Mouse (Mus musculus): ENCODE measurements around the gene Eya3.
"Not testable (repeated sequence)": the region's sequence is repeated elsewhere in the genome, so short reads cannot be mapped to it uniquely, and the experiment has no call there.

Eya3 gene

DNA sequence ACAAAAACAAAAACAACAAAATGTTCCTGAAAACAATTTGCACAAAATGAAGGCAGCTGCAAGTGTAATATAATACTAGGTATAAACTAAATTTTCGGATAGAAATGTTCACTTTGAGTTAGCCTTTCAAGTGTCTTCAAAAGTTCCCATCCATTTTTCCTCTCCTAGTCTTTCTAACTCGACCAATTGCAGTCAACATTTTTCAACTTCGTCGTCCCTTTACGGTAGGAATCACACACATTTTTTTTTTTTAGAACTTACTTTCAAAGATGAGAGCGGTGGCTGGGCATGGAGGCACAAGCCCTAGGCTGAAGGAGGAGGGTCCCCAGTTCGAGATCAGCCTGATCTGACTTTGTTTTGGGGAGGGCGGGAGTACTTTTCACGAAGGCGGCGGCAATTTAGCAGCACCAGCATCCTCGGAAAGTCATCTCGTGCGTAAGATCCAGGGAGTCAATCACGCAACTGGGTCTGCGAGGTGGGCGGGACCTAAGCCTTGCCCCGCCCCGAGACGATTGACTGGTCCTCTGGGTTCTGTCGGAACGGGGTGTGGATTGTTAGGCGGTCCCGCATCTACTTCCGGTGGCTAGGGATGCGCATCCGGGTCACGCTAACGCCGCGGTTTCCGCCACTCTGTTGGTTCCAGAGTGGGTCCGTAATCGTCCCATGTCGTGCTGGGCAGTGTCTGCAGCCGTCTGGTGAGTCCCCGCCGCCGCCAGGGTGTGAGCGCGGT, at the start of gene Eya3:
Eya3 (plus strand) TSS at position 527 of the 730 bp plus-strand sequence.
- DNase-seq (ENCODE audit: low read depth): peak; percentile 95

DNA sequence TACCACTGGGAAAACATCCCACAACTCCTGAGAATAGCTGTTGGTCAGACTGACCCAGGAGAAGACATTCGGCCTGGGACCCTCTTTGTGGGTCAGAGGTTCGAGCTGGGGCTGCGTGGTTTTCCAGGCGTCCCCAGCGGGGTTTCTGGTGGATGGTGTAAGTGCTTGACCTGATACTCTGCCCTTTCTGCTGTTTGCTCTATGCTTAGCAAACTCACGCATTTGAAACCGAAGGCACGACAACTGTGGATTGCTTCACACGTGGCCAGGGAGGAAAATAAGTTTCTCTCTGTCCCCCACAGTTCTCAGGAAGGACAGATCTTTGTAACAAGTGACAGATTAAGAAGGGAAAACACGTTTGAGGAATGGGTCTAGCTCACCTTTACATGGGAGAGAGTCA, 48.1 kb upstream of the Eya3 start:
- DNase-seq (ENCODE audit: low read depth): no peak

DNA sequence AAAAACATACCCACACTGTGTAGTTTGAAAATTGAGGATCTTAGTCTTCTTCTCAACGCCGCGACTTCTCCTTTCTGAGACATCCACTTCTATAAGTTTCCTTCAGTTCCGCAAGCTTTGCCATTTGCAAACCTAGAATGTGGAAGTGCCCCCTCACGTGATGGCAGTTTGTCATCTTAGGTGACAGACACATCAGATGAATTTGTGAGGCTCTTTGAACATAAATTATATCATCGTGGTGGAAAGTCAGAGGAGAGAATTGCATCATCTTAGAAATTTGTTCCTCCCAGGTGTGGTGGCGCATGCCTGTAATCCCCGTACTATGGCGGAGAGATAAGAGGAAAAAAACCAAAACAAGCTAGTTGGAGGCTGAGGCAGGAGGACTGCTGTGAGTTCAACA, 45.8 kb upstream of the Eya3 start:
- DNase-seq (ENCODE audit: low read depth): no peak

DNA sequence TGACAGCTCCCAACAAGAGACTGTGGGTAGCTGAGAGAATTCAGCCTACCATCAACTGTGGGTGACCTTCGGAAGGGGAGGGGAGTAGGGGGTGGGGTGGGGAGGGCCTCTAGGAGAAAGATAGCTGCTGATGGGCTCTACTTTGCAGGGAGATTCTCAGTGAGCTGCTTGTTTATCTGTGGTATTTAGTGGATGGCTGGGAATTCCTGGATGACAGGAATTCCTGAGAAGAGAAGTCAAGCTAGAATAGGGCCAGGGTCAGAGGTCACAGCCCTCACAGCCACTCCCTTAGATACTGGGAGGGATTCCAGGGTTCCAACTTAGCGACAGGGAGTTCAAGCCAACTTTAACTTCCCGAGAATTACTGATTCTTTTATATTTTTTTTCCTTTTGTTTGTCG, 44.6 kb upstream of the Eya3 start:
- DNase-seq (ENCODE audit: low read depth): no peak

DNA sequence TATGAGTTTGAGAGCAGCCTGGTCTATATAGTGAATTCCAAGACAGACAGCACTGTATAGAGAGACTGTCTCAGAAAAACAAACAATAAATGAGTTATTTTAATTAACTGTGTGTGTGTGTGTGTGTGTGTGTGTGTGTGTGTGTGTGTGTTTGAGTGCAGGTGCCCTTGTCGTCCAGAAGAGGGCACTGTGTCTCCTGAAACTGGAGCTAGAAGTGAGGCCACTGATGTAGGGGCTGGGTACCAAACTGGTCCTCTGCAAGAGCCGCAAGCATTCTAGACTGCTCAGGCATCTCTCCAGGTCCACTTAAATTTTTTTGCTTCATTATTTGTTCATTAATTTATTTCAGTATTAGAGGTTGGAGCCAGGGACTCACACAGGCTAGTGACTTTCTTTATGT, 39.9 kb upstream of the Eya3 start:
- DNase-seq (ENCODE audit: low read depth): no peak

DNA sequence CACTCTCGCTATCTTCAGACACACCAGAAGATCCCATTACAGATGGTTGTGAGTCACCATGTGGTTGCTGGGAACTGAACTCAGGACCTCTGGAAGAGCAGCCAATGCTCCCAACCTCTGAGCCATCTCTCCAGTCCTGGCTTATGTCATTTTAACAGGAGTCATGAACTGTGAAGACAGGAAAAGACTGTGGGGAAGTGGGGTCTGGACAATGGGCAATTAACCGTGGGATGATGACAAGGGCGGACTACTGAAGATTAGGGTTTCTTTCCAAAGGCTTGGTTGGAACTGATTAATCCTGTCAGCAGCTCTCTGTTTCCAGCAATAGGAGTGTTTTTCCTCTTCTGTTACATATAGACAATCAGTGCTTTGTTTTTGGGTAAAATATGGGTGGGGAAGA, 39.0 kb upstream of the Eya3 start:
- DNase-seq (ENCODE audit: low read depth): no peak

DNA sequence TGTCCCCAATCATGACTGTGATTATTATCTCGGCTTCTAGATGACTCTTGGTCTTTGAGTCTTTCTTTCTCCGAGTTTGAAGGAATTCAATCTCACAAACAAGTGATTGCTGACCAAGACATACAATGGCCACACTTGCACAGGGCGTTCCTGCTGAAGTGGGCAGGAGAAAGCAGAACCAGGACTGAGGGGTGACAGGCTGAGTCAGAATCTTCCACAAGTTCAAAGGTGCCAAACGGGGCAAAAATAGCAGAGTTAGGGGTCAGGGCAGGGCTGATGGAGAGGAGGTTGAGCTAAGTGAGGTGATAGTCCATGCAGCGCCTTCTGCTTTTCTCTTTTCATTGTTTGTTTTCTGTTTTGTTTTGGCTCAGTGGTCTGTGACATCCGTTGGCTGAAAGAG, 38.3 kb upstream of the Eya3 start:
- no peak for DNase-seq (ENCODE audit: low read depth)

DNA sequence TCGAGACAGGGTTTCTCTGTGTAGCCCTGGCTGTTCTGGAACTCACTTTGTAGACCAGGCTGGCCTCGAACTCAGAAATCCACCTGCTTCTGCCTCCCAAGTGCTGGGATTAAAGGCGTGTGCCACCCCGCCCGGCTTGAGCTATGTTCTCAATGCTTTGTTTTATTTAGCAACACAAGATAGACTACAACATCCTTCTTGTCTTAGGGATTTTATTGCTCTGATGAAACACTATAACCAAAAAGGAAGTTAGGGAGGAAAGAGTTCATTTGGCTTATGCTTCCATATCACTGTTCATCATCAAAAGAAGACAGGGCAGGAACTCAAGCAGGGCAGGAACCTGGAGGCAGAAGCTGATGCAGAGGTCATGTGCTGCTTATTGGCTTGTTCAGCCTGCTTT, 37.5 kb upstream of the Eya3 start:
- not testable (repeated sequence) for DNase-seq (ENCODE audit: low read depth)

DNA sequence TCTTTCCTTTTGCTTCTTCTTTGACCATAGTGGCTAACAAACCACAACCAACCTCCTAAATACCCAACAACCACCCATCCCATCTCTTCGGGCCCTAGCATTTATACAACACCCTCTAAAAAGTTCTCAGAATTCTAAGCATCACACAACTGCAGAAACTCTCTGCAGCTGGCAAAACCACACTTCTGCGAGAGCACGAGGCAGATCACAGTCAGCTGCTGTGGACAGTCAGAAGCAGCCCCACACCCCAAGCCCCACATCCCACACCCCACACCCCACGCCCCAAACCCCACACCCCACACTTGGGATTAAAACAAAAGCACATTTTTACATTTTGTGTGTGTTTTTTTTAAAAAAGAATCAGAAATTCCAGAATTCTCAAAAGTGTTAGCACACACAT, 35.3 kb upstream of the Eya3 start:
- no peak for DNase-seq (ENCODE audit: low read depth)

DNA sequence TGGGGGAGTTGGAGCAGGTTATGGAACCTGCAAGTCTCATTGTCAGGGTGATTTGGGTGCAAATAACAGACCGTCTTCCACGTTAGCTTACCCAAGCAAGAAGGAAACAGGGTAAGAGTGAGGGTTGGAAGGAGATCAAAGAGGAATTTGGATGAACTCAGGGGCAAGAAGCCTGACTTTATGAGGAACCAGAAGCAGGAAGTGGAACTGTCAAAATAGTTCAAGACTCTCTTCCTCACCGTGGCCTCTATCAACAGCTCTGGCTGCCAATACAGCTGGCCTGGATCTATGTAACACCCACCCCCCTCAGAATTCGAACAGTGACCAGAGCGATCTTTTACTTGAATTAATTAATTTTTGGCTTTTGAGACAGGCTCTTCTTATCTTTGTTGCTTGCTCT, 33.0 kb upstream of the Eya3 start:
- no peak for DNase-seq (ENCODE audit: low read depth)

DNA sequence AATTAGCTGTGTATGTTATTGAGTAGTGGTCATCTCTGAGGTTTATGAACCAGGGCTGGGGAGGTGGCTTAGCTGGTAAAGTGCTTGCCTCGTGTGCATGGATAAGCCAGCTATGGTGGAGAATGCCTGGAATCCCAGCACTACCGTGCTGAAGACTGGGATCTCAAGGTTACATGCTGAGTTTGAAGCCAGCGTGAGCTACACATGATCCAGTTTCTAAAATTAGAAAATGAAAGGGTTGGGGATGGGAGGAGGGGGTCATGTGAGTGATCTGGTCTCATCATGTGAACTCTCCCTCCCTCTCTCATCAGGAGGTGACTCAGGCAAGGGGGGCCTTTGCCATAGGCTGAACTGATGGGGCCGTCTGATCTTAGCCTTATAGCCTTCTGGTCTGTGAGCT, 30.6 kb upstream of the Eya3 start:
- DNase-seq (ENCODE audit: low read depth): no peak

DNA sequence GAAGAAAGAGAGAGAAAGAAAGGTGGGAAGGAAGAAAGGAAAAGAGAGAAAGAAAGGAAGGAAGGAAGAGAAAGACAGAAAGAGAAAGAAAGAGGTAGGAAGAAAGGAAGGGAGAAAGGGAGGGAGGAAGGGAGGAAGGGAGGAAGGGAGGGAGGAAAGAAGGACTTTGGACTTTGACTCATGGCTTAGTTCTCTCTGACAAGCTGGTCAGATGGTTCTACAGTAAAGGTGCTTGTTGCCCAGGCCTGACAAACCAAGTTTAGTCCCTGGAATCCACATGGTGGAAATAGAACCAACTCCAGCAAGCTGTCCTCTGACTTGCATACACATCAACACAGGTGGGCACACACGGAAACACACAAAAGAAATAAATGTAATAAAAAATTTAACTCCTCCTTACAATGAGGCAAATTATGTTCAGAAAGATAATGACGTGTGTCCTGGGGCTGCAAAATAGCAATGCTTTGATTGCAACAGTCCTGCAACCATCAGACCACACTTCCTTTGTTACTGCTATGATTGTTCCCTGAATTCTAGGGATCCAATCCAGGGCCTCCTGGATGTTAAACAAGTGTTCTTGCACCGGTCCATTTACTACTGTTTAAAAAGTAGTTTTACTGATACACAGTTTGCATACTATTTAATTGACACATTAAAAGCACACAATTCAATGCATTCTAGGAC, 28.3 kb upstream of the Eya3 start:
- DNase-seq (ENCODE audit: low read depth): no peak

DNA sequence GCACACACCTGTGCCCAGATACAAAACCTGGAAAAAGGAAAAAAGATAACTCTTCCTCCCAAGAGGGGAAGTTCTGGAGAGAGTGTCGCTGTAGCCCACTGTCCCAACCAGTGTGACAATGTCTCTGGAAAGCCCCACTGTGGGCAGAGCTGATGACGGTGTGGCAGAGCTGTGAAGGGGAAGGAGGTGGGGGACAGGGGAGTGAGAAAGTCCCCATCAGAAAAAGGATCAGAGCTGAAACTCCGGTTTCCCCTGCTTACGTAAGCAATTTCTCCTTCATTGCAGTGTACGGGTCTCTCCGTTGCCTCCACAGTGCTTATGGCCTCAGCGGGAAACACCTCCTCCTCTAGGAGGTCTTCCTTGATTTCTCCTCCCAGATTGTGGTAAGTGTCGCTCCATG, 27.5 kb upstream of the Eya3 start:
- DNase-seq (ENCODE audit: low read depth): no peak

DNA sequence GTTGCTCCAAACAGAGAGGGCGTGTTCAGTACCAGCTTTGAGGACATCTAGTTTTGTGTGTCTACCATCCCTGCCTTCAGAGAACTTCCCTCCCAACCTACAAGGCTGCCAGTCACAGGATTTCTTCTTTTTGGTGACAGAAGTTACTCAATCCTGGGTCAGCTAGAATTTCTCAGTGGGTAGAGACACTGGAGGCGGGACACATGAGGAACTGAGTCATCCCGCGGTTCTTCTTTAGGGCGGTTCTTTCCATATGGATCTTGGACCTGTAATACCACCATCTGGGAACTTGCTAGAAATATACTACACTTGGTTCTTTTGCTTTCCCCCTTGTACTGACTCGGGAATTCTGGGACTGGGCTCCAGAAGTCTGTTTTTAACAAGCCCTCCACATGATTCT, 20.9 kb upstream of the Eya3 start:
- DNase-seq (ENCODE audit: low read depth): no peak

DNA sequence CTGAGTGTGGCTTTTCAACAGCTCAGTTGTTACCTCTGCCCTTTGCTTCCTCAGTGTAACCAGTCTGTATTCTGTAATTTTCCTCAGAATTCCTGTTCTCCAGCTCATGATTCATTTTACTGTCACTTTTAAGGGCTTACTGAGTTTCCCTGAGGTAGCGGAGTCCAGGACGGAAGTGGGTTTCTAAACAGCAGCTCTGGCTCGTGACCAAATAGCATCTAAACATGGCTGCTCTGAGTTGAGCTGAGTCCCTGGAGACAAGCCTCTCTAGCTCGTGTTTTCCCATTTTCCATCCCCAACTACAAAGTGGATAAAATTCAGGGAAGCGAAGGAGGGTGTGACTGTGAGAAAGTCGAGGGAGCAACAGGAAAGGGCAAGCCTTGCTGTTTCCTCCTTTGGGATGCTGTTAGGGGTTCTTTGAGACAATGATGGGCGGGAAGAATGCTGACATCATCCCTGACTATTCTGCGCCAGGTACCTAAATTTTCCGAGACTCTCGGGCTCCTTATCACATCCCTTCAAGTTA, 19.9 kb upstream of the Eya3 start:
- DNase-seq (ENCODE audit: low read depth): no peak

DNA sequence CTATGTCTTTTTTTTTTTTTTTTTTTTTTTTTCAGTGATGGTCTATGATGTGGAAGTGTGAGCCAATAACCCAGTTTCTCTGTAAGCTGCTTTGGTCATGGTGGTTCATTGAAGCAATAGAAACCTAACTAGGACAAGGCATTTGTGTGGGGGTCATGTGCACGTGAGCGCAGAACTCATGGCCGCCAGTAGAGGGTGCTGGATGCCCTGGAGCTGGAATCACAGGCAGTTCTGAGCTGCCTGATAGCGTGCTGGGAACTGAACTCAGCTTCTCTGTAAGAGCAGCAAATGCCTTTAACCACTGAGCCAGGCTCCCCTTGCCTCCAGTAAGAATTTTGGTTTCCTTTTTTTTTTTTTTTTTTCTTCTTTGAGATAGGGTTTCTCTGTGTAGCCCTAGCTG, 18.7 kb upstream of the Eya3 start:
- no peak for DNase-seq (ENCODE audit: low read depth)

DNA sequence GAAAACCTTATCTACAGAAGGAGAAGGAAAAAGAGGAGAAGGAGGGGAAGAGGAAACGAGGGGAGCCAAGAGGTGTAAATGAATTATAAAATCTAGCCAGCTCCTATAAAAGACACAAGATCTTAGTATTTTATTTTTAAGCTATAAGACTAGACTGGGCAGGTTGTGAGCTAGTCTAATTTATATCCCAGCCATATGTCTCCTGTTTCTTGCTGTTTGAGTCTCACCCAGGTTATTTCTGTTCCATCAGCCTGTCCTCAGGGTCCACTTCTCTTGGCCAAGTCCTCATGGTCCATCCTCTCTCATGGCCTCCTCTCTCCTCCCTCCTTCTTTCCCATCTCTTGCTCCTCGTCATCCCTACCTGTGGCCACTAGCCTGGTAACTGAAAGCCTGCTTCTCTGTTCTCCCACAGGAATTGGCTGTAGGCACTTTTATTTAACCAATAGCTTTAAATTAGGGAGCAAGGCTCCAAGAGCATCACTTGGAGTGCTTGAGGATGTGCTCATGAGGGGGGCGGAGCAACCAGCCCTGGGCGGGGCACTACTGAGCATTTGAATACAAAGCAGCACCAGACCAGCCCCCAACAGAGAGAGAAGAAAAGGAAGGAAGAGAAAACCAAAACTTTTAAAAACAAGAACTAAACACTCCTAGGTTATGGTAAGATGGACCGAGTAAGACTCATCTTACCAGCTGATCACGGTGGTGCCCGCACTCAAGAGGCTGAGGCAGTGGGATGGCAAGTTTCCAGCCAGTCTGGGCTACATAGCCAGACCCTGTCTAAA, 17.3 kb upstream of the Eya3 start:
- DNase-seq (ENCODE audit: low read depth): no peak

DNA sequence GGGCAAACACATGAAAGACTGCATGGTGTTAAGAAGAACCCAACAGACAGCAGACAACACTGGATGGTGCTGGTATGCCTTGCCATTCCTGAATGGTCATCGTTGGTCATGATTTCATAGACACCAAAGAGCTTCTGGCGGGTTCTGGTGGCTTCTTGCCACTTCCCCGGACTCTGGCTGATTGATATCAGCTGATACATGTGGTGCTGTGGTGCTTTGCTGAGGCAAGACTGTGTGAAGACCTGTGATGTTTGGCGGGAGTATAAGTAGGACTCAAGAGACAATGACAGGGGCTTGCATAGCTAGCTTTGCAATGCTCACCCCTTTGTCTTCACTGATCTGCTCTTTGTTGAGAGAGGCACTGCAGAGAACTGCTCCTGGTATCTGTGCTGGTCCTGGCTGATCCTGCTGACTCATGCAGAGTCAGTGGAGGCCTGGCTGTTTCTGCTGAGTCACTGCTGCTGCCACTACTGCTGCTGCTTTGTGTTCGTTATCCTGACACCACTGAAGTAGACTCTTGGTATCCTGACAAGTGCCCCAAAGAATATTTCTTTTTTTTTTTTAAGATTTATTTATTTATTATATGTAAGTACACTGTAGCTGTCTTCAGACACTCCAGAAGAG, 14.6 kb upstream of the Eya3 start:
- peak; percentile 62 for DNase-seq (ENCODE audit: low read depth)

DNA sequence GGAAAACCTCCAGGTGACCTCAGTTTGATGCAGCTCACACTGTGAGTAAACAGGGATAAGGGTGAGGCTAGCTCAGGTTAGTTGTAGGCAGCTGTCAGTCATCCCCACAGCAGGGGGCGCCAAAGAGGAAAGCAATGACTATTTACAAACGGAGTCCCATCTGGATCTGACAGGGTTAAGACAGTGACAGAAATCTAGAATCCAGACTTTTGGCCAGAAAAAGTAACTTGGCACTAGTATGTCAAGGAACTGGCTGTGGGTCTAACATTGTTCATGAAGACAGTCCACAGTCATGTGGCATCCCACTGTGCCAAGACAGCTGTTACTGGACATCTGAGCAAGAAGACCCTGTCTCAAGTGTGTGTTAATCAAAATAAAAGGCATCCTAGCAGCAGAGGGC, 10.0 kb upstream of the Eya3 start:
- peak; percentile 59 for DNase-seq (ENCODE audit: low read depth)

DNA sequence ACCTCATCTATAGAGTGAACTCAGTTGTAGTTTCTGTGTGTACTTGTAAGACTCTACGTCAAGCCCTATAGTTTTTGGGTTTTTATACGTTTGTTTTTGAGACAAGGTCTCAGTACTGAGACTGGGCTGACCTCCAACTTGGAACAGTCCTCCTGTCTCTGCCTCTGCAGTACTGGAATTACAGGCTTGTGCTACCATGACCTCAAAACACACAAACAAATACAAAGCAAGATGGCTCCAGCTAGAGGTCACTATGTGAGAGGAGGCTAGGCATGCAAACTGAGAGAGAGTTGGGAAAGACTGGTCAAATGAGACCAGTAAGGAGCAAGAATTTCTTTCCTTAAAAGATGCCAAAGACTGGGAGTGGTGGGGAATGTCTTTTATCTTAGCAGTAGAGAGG, 2.8 kb upstream of the Eya3 start:
- no peak for DNase-seq (ENCODE audit: low read depth)

DNA sequence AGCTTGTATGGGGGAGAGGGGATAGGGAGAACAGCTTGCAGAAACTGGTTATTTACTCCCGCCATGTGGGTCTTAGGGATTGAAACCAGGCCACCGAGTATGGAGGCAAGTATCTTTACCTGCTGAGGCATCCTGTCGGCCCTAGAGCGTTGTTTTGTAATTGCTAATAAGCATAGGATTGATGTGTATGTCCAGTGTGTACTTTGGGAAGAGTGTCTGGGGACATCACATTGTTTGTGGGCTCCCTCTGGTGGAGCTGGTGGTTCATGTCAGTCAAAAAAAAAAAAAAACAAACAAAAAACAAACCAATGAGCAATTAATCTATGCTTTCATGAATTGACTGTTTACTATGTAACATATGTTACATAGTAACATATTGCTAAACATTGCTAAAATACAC, 2.2 kb upstream of the Eya3 start:
- peak; percentile 19 for DNase-seq (ENCODE audit: low read depth)

DNA sequence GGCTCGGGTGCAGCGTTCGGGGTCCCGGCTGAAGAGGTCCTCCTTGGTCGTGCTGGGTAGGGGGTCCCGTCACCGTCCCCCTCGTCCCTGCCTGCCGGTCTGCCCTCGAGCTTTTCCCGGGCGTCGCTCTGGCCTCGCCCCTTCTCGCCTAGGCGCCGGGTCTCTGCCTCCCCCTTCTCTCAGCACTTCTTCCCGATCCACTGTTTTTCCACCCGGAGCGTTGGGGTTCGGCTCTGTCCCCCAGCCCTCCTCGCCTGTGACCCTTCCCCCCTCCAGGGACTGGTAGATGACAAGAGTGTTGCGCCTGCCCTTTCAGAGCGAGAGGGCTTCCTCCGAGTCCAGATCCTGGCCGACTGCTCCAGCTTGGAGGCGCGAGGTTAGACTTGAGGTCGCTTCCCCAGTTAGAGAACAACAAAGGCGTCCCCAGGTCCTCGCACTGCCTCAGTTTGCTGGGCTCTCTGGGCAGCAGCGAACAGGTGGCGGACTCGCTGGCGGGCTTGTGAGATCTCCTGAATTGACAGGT, 465 bp downstream of the Eya3 start:
- peak; percentile 30 for DNase-seq (ENCODE audit: low read depth)

Data from c-Kit-positive CD71-positive TER-119-negative erythroid progenitor cells, embryonic 14.5 days (primary cell).